Mouse (Mus musculus): ENCODE results near the gene 1500009C09Rik.

Gene 1500009C09Rik

GRCm38 (mm10) chr15:82247131-82247776, 4.9 kb upstream of the 1500009C09Rik start:
- peak in 1 of 2 experiments; percentile 31 for DNase-seq (ENCODE audit: low spot score in 2 of 2)

GRCm38 (mm10) chr15:82251579-82251978, 618 bp upstream of the 1500009C09Rik start:
- no peak for DNase-seq (ENCODE audit: low spot score in 2 of 2)

- no peak for DNase-seq (ENCODE audit: low spot score in 2 of 2)
Measured at GRCm38 (mm10) chr15:82255248-82255647, 3.1 kb downstream of the 1500009C09Rik start.

- no peak for DNase-seq (ENCODE audit: low spot score in 2 of 2)
Measured at GRCm38 (mm10) chr15:82255944-82256383, 3.8 kb downstream of the 1500009C09Rik start.

- no peak for DNase-seq (ENCODE audit: low spot score in 2 of 2)
Measured at GRCm38 (mm10) chr15:82259510-82259909, 7.3 kb downstream of the 1500009C09Rik start.

GRCm38 (mm10) chr15:82266356-82266755, 14.2 kb downstream of the 1500009C09Rik start:
- peak; percentile 13 to 51 for DNase-seq (ENCODE audit: low spot score in 2 of 2)

- no peak for DNase-seq (ENCODE audit: low spot score in 2 of 2)
Measured at GRCm38 (mm10) chr15:82268185-82268584, 16.0 kb downstream of the 1500009C09Rik start.

- DNase-seq (ENCODE audit: low spot score in 2 of 2): no peak
Measured at GRCm38 (mm10) chr15:82268783-82269182, 16.6 kb downstream of the 1500009C09Rik start.

GRCm38 (mm10) chr15:82271201-82271600, 19.0 kb downstream of the 1500009C09Rik start:
- DNase-seq (ENCODE audit: low spot score in 2 of 2): peak; percentile 12 to 58

GRCm38 (mm10) chr15:82272295-82272694, 20.1 kb downstream of the 1500009C09Rik start:
- no peak for DNase-seq (ENCODE audit: low spot score in 2 of 2)

- no peak for DNase-seq (ENCODE audit: low spot score in 2 of 2)
Measured at GRCm38 (mm10) chr15:82274593-82274926, 22.4 kb downstream of the 1500009C09Rik start, which contains the start of gene Sept3. Gene Sept3 (plus strand): TSS chr15:82274893.

- peak in 1 of 2 experiments; percentile 17 for DNase-seq (ENCODE audit: low spot score in 2 of 2)
Measured at GRCm38 (mm10) chr15:82274927-82275901, 23.0 kb downstream of the 1500009C09Rik start.

- DNase-seq (ENCODE audit: low spot score in 2 of 2): no peak
Measured at GRCm38 (mm10) chr15:82277591-82277990, 25.4 kb downstream of the 1500009C09Rik start.

GRCm38 (mm10) chr15:82280638-82281037, 28.4 kb downstream of the 1500009C09Rik start:
- DNase-seq (ENCODE audit: low spot score in 2 of 2): no peak

GRCm38 (mm10) chr15:82286157-82286556, 34.0 kb downstream of the 1500009C09Rik start:
- DNase-seq (ENCODE audit: low spot score in 2 of 2): no peak

GRCm38 (mm10) chr15:82290252-82290651, 38.1 kb downstream of the 1500009C09Rik start:
- no peak for DNase-seq (ENCODE audit: low spot score in 2 of 2)

GRCm38 (mm10) chr15:82292851-82293250, 40.7 kb downstream of the 1500009C09Rik start:
- DNase-seq (ENCODE audit: low spot score in 2 of 2): no peak

GRCm38 (mm10) chr15:82293271-82293711, 41.1 kb downstream of the 1500009C09Rik start:
- no peak for DNase-seq (ENCODE audit: low spot score in 2 of 2)

GRCm38 (mm10) chr15:82294059-82294458, 41.9 kb downstream of the 1500009C09Rik start:
- no peak for DNase-seq (ENCODE audit: low spot score in 2 of 2)

- no peak for DNase-seq (ENCODE audit: low spot score in 2 of 2)
Measured at GRCm38 (mm10) chr15:82298764-82299561, 46.8 kb downstream of the 1500009C09Rik start, which contains the start of gene Wbp2nl. Gene Wbp2nl (plus strand): TSS chr15:82298954.

- no peak for DNase-seq (ENCODE audit: low spot score in 2 of 2)
Measured at GRCm38 (mm10) chr15:82307107-82307506, 54.9 kb downstream of the 1500009C09Rik start.

GRCm38 (mm10) chr15:82308416-82308815, 56.2 kb downstream of the 1500009C09Rik start:
- DNase-seq (ENCODE audit: low spot score in 2 of 2): no peak
